Mouse (Mus musculus) urinary bladder, postnatal 14 days (tissue): ENCODE data around the gene Klk13.

Experiments used
- DNase-seq: peaks from one replicate; pipeline ENCODE4 v3.0.0; 2021; ENCODE audit warnings: low spot score

The Klk13 gene

GRCm38 (mm10) chr7:43771916-43772315 is 59.5 kb downstream of the Klk13 start:
- DNase-seq = no peak

- DNase-seq = no peak
Measured at GRCm38 (mm10) chr7:43772901-43773300, 60.5 kb downstream of the Klk13 start.

- no peak for DNase-seq
Measured at GRCm38 (mm10) chr7:43774364-43774763, 62.0 kb downstream of the Klk13 start, which contains the start of gene Klk11. Klk11 (plus strand) TSS chr7:43774604.

GRCm38 (mm10) chr7:43774802-43775201 is 62.4 kb downstream of the Klk13 start:
- no peak for DNase-seq

GRCm38 (mm10) chr7:43775311-43776057 is 63.1 kb downstream of the Klk13 start:
- DNase-seq = no peak

- DNase-seq = no peak
Measured at GRCm38 (mm10) chr7:43776506-43776905, 64.1 kb downstream of the Klk13 start.
